Mouse (Mus musculus): Measurements from ENCODE around the gene Daglb. TPM values are rescaled to one million over a fixed set of nuclear protein-coding genes. Genes with fewer than 3 reads are reported as not detected.
"Not testable (repeated sequence)": the region's sequence is repeated elsewhere in the genome, so short reads cannot be mapped to it uniquely, and the experiment has no call there.

The Daglb gene
- polyA plus RNA-seq, 1 experiment from 2014 or later, result 9.2 TPM

DNA sequence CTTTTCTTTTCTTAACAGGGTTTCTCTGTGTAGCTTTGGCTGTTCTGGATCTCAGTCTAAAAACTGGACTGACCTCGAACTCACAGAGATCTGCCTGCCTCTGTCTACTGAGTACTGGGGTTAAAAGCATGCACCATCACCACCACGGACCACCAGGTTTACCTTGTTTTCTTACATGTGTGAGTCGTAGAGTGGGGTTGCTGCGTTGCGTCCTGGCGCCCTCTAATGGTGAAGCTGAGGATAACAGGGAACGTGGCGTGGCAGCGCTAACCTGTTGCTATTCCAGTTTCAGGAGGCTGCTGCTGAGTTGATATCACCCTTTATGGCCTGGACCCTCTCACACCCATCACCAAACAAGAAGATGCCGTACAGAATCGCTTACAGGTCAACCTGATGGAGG, 83.0 kb downstream of the Daglb start:
- Histone ChIP-seq H3K27ac (ENCODE audit: low read depth) (no peak overlapping the region), H3K9ac (no peak overlapping the region), H3K27me3 (ENCODE audit: insufficient read depth, low read length) (no peaks in the 10 kb centered on the region), H3K4me3 (ENCODE audit: low read depth, low read length) (no peak overlapping the region), H3K9me3 (ENCODE audit: low read depth, low read length) (no peaks in the 10 kb centered on the region), H3K36me3 (ENCODE audit: insufficient read depth) (0 out of 2 replicates have a peak, but pooled peaks cover 4% of the 10 kb centered on the region), H3K4me2 (no peak overlapping the region), H3K4me1 (ENCODE audit: insufficient read depth) (peaks cover 7% of the 10 kb centered on the region)
- 9% methylated on average over 11 of the region's 11 CpGs for WGBS
- TF ChIP-seq CTCF (IDR thresholded peaks at IDR 0.05; ENCODE audit: low read depth), result peak; percentile 97
- ATAC-seq (ENCODE audit: insufficient read depth), result no peak
- DNase-seq, result peak; percentile 84

GRCm38 (mm10) chr5:143547866-143548265, 83.5 kb downstream of the Daglb start:
- DNase-seq (no peak), ATAC-seq (ENCODE audit: insufficient read depth) (peak; percentile 1; the same call in 1 of the 2 replicates)
- no peak overlapping the region for H3K4me3 ChIP-seq (ENCODE audit: low read depth, low read length)
- no peak for TF ChIP-seq CTCF (IDR thresholded peaks at IDR 0.05; ENCODE audit: low read depth)
- WGBS, result 56% methylated on average over 10 of the region's 10 CpGs
- H3K9me3 ChIP-seq (ENCODE audit: low read depth, low read length), result no peaks in the 10 kb centered on the region
- no peaks in the 10 kb centered on the region for H3K27me3 ChIP-seq (ENCODE audit: insufficient read depth, low read length)
- H3K27ac ChIP-seq (ENCODE audit: low read depth), result peak overlapping the region; percentile 25
- peak overlapping the region; percentile 74; the same call in 1 of the 2 replicates for H3K4me2 ChIP-seq
- 0 out of 2 replicates have a peak, but pooled peaks cover 4% of the 10 kb centered on the region for H3K36me3 ChIP-seq (ENCODE audit: insufficient read depth)
- H3K4me1 ChIP-seq (ENCODE audit: insufficient read depth), result peaks cover 7% of the 10 kb centered on the region
- no peak overlapping the region for H3K9ac ChIP-seq

- peak; percentile 94 for ATAC-seq (ENCODE audit: insufficient read depth)
- no peaks in the 10 kb centered on the region for H3K27me3 ChIP-seq (ENCODE audit: insufficient read depth, low read length)
- peaks cover 7% of the 10 kb centered on the region for H3K4me1 ChIP-seq (ENCODE audit: insufficient read depth)
- no peaks in the 10 kb centered on the region for H3K9me3 ChIP-seq (ENCODE audit: low read depth, low read length)
- H3K4me2 ChIP-seq, result peak overlapping the region; percentile 74
- H3K36me3 ChIP-seq (ENCODE audit: insufficient read depth), result 0 out of 2 replicates have a peak, but pooled peaks cover 4% of the 10 kb centered on the region
- peak overlapping the region; percentile 75 for H3K9ac ChIP-seq
- peak; percentile 97 for DNase-seq
- under 1% methylated on average over 32 of the region's 37 CpGs for WGBS
- peak; percentile 84 for TF ChIP-seq CTCF (IDR thresholded peaks at IDR 0.05; ENCODE audit: low read depth)
- H3K27ac ChIP-seq (ENCODE audit: low read depth), result peak overlapping the region; percentile 25
- peak overlapping the region; percentile 69 for H3K4me3 ChIP-seq (ENCODE audit: low read depth, low read length)
These were observed 84.0 kb downstream of the Daglb start for GRCm38 (mm10) chr5:143548401-143548846.

- Histone ChIP-seq H3K4me3 (ENCODE audit: low read depth, low read length) (peak overlapping the region; percentile 69), H3K27ac (ENCODE audit: low read depth) (peak overlapping the region; percentile 25), H3K4me2 (peak overlapping the region; percentile 74), H3K9ac (peak overlapping the region; percentile 75)
- DNase-seq; H3K27me3 ChIP-seq (ENCODE audit: insufficient read depth, low read length); H3K4me1 ChIP-seq (ENCODE audit: insufficient read depth); H3K36me3 ChIP-seq (ENCODE audit: insufficient read depth); H3K9me3 ChIP-seq (ENCODE audit: low read depth, low read length): not testable (repeated sequence)
- ATAC-seq (ENCODE audit: insufficient read depth), result peak; percentile 44; the same call in 1 of the 2 replicates
- under 1% methylated on average over 25 of the region's 28 CpGs for WGBS
These were observed 84.5 kb downstream of the Daglb start for GRCm38 (mm10) chr5:143548922-143549321.

GRCm38 (mm10) chr5:143552911-143553310, 88.5 kb downstream of the Daglb start:
- Histone ChIP-seq H3K9ac (no peak overlapping the region), H3K27ac (ENCODE audit: low read depth) (no peak overlapping the region), H3K36me3 (ENCODE audit: insufficient read depth) (0 out of 2 replicates have a peak, but pooled peaks cover 4% of the 10 kb centered on the region), H3K4me1 (ENCODE audit: insufficient read depth) (peaks cover 7% of the 10 kb centered on the region), H3K9me3 (ENCODE audit: low read depth, low read length) (no peaks in the 10 kb centered on the region), H3K4me3 (ENCODE audit: low read depth, low read length) (no peak overlapping the region), H3K27me3 (ENCODE audit: insufficient read depth, low read length) (no peaks in the 10 kb centered on the region), H3K4me2 (no peak overlapping the region)
- no peak for TF ChIP-seq CTCF (IDR thresholded peaks at IDR 0.05; ENCODE audit: low read depth)
- 82% methylated on average over 6 of the region's 6 CpGs for WGBS
- ATAC-seq (ENCODE audit: insufficient read depth), result no peak
- no peak for DNase-seq

DNA sequence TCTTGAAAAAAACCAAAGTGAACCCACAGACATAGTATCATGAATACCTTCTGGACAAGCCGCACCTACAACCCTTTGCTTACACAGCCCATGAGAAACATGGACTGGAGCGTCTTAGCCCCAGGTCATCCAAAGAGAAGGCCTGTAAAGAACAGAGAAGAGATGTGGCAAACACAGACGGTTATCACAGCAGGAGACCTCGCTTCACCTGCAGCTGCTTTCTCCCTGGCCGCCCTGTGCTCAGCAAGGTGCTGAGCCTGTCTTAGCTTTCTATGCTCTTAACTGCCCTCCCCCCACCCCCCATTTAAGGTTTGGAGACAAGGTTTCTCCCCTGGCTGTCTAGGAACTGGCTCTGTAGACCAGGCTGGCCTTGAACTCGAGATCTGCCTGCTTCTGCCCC, 90.8 kb downstream of the Daglb start:
- H3K27me3 ChIP-seq (ENCODE audit: insufficient read depth, low read length), result no peaks in the 10 kb centered on the region
- H3K4me2 ChIP-seq, result no peak overlapping the region
- H3K27ac ChIP-seq (ENCODE audit: low read depth), result no peak overlapping the region
- DNase-seq, result no peak
- no peak for ATAC-seq (ENCODE audit: insufficient read depth)
- no peaks in the 10 kb centered on the region for H3K4me1 ChIP-seq (ENCODE audit: insufficient read depth)
- WGBS, result 83% methylated on average over 6 of the region's 6 CpGs
- H3K9me3 ChIP-seq (ENCODE audit: low read depth, low read length), result no peaks in the 10 kb centered on the region
- H3K4me3 ChIP-seq (ENCODE audit: low read depth, low read length), result no peak overlapping the region
- H3K9ac ChIP-seq, result no peak overlapping the region
- no peak for TF ChIP-seq CTCF (IDR thresholded peaks at IDR 0.05; ENCODE audit: low read depth)
- 0 out of 2 replicates have a peak, but pooled peaks cover 4% of the 10 kb centered on the region for H3K36me3 ChIP-seq (ENCODE audit: insufficient read depth)

Other genes starting within 250 kb of the Daglb start
- gene Spdye4a, start 237.7 kb upstream of the Daglb start, polyA plus RNA-seq (2014; fragmentation: Nextera tagmentation; extraction: Ambion mirVana), result not detected in 2 replicates
- 16.9 and 17.2 TPM in 2 replicates for gene Zfp12, start 229.4 kb upstream of the Daglb start, polyA plus RNA-seq (2014; fragmentation: Nextera tagmentation; extraction: Ambion mirVana)
- gene Zfp316, start 194.6 kb upstream of the Daglb start, polyA plus RNA-seq (2014; fragmentation: Nextera tagmentation; extraction: Ambion mirVana), result 2.1 and 2.3 TPM in 2 replicates
- not detected in 2 replicates for gene Zfp853, start 171.0 kb upstream of the Daglb start, polyA plus RNA-seq (2014; fragmentation: Nextera tagmentation; extraction: Ambion mirVana)
- 40.0 and 46.6 TPM in 2 replicates for gene E130309D02Rik, start 149.2 kb upstream of the Daglb start, polyA plus RNA-seq (2014; fragmentation: Nextera tagmentation; extraction: Ambion mirVana)
- gene Zdhhc4, start 135.3 kb upstream of the Daglb start, polyA plus RNA-seq (2014; fragmentation: Nextera tagmentation; extraction: Ambion mirVana), result 74.6 and 77.9 TPM in 2 replicates
- gene Grid2ip, start 107.2 kb upstream of the Daglb start, polyA plus RNA-seq (2014; fragmentation: Nextera tagmentation; extraction: Ambion mirVana), result 0.17 and 0.27 TPM in 2 replicates
- 343 and 370 TPM in 2 replicates for gene Kdelr2, start 60.7 kb upstream of the Daglb start, polyA plus RNA-seq (2014; fragmentation: Nextera tagmentation; extraction: Ambion mirVana)
- 588 and 606 TPM in 2 replicates for gene Rac1, start 63.5 kb downstream of the Daglb start, polyA plus RNA-seq (2014; fragmentation: Nextera tagmentation; extraction: Ambion mirVana)
- gene Cyth3, start 157.9 kb downstream of the Daglb start, polyA plus RNA-seq (2014; fragmentation: Nextera tagmentation; extraction: Ambion mirVana), result 48.3 and 52.0 TPM in 2 replicates

Measured in lung, embryonic 14.5 days (tissue).